Mouse (Mus musculus): Measurements from ENCODE around the gene Anxa7. TPM values are rescaled to one million over a fixed set of nuclear protein-coding genes. Genes with fewer than 3 reads are reported as not detected.

Anxa7 gene
- polyA plus RNA-seq, 1 experiment: 82.2 TPM

GRCm38 (mm10) chr14:20428593-20428992, 51.3 kb downstream of the Anxa7 start:
- no peak overlapping the region for H3K4me3 ChIP-seq (ENCODE audit: control insufficient read depth, insufficient read depth, low read length)
- no peaks in the 10 kb centered on the region for H3K4me1 ChIP-seq (replicated peaks; ENCODE audit: control insufficient read depth, insufficient read depth, low read length)
- H3K36me3 ChIP-seq (ENCODE audit: control insufficient read depth, insufficient read depth, low read length): no peaks in the 10 kb centered on the region
- DNase-seq: no peak
- TF ChIP-seq CTCF (IDR thresholded peaks at IDR 0.05; ENCODE audit: borderline replicate concordance, control insufficient read depth, extremely low read depth, insufficient read depth, low read length, poor library complexity) (no peak), POLR2A (IDR thresholded peaks at IDR 0.05; ENCODE audit: control insufficient read depth, extremely low read depth, insufficient read depth, low read length, poor library complexity) (no peak)
- WGBS: 32% methylated on average over 1 of the region's 1 CpGs
- no peaks in the 10 kb centered on the region for H3K27me3 ChIP-seq (ENCODE audit: control insufficient read depth, insufficient read depth, low read length)
- H3K27ac ChIP-seq (ENCODE audit: control insufficient read depth, insufficient read depth, low read length): no peak overlapping the region

GRCm38 (mm10) chr14:20423046-20423445, 56.9 kb downstream of the Anxa7 start:
- no peak for DNase-seq
- no peaks in the 10 kb centered on the region for H3K4me1 ChIP-seq (replicated peaks; ENCODE audit: control insufficient read depth, insufficient read depth, low read length)
- TF ChIP-seq POLR2A (IDR thresholded peaks at IDR 0.05; ENCODE audit: control insufficient read depth, extremely low read depth, insufficient read depth, low read length, poor library complexity) (no peak), CTCF (IDR thresholded peaks at IDR 0.05; ENCODE audit: borderline replicate concordance, control insufficient read depth, extremely low read depth, insufficient read depth, low read length, poor library complexity) (no peak)
- H3K27ac ChIP-seq (ENCODE audit: control insufficient read depth, insufficient read depth, low read length): no peak overlapping the region
- no peaks in the 10 kb centered on the region for H3K27me3 ChIP-seq (ENCODE audit: control insufficient read depth, insufficient read depth, low read length)
- no peak overlapping the region for H3K4me3 ChIP-seq (ENCODE audit: control insufficient read depth, insufficient read depth, low read length)
- WGBS: 94% methylated on average over 6 of the region's 6 CpGs
- H3K36me3 ChIP-seq (ENCODE audit: control insufficient read depth, insufficient read depth, low read length): no peaks in the 10 kb centered on the region

GRCm38 (mm10) chr14:20422257-20422656, 57.7 kb downstream of the Anxa7 start:
- no peak for DNase-seq
- no peak for TF ChIP-seq CTCF (IDR thresholded peaks at IDR 0.05; ENCODE audit: borderline replicate concordance, control insufficient read depth, extremely low read depth, insufficient read depth, low read length, poor library complexity)
- no peak for TF ChIP-seq POLR2A (IDR thresholded peaks at IDR 0.05; ENCODE audit: control insufficient read depth, extremely low read depth, insufficient read depth, low read length, poor library complexity)
- Histone ChIP-seq H3K4me3 (ENCODE audit: control insufficient read depth, insufficient read depth, low read length) (no peak overlapping the region), H3K27me3 (ENCODE audit: control insufficient read depth, insufficient read depth, low read length) (no peaks in the 10 kb centered on the region), H3K4me1 (replicated peaks; ENCODE audit: control insufficient read depth, insufficient read depth, low read length) (no peaks in the 10 kb centered on the region), H3K36me3 (ENCODE audit: control insufficient read depth, insufficient read depth, low read length) (no peaks in the 10 kb centered on the region), H3K27ac (ENCODE audit: control insufficient read depth, insufficient read depth, low read length) (no peak overlapping the region)
- WGBS: 54% methylated on average over 7 of the region's 7 CpGs

Other genes starting within 250 kb of the Anxa7 start
- gene Kcnk16, start 210.9 kb downstream of the Anxa7 start, polyA plus RNA-seq (2012; rRNA removed): 0.40 and 0.43 TPM in 2 replicates
- 14.8 and 20.7 TPM in 2 replicates for gene Nudt13, start 185.4 kb downstream of the Anxa7 start, polyA plus RNA-seq (2012; rRNA removed)
- gene Ecd, start 132.0 kb downstream of the Anxa7 start, polyA plus RNA-seq (2012; rRNA removed): 24.5 and 29.9 TPM in 2 replicates
- 28.4 and 34.5 TPM in 2 replicates for gene Fam149b, start 132.0 kb downstream of the Anxa7 start, polyA plus RNA-seq (2012; rRNA removed)
- gene Dnajc9, start 91.2 kb downstream of the Anxa7 start, polyA plus RNA-seq (2012; rRNA removed): 73.8 and 94.8 TPM in 2 replicates
- gene Mrps16, start 86.5 kb downstream of the Anxa7 start, polyA plus RNA-seq (2012; rRNA removed): 49.9 and 56.3 TPM in 2 replicates
- gene Cfap70, start 27.9 kb downstream of the Anxa7 start, polyA plus RNA-seq (2012; rRNA removed): 0.06 TPM in 1 of 2 replicates, not detected in the other
- 2.9 and 3.9 TPM in 2 replicates for gene Mss51, start 16.8 kb upstream of the Anxa7 start, polyA plus RNA-seq (2012; rRNA removed)
- gene Ppp3cb, start 66.4 kb upstream of the Anxa7 start, polyA plus RNA-seq (2012; rRNA removed): 26.1 and 29.1 TPM in 2 replicates
- 3.2 and 3.9 TPM in 2 replicates for gene Usp54, start 160.9 kb upstream of the Anxa7 start, polyA plus RNA-seq (2012; rRNA removed)
- 0.82 TPM in 1 of 2 replicates, not detected in the other for gene Myoz1, start 176.4 kb upstream of the Anxa7 start, polyA plus RNA-seq (2012; rRNA removed)
- gene Synpo2l, start 188.2 kb upstream of the Anxa7 start, polyA plus RNA-seq (2012; rRNA removed): 0.51 and 2.8 TPM in 2 replicates
- 486 and 497 TPM in 2 replicates for gene Sec24c, start 194.2 kb upstream of the Anxa7 start, polyA plus RNA-seq (2012; rRNA removed)
- gene Fut11, start 214.8 kb upstream of the Anxa7 start, polyA plus RNA-seq (2012; rRNA removed): 19.2 and 23.4 TPM in 2 replicates
- gene Chchd1, start 222.9 kb upstream of the Anxa7 start, polyA plus RNA-seq (2012; rRNA removed): 33.5 and 39.5 TPM in 2 replicates
- 296 and 301 TPM in 2 replicates for gene Zswim8, start 227.4 kb upstream of the Anxa7 start, polyA plus RNA-seq (2012; rRNA removed)